Mouse (Mus musculus): ENCODE data around the gene Gstp1. TPM values are rescaled to one million over a fixed set of nuclear protein-coding genes. Genes with fewer than 3 reads are reported as not detected.
A peak's percentile ranks its signal among the peaks of the same experiment; 100 is the strongest.
"Not testable (repeated sequence)": the region's sequence is repeated elsewhere in the genome, so short reads cannot be mapped to it uniquely, and the experiment has no call there.

Gene Gstp1
- total RNA-seq, 2 experiments from 2014 or later, result 386 to 408 TPM

GRCm38 (mm10) chr19:4045966-4046865 lies 8.4 kb upstream of the Gstp1 start, which contains the start of gene Gstp2:
Gene Gstp2, minus strand, starts transcription at chr19:4046023.
- intact Hi-C loops (cut with DNase I), result no loop called here
- peak; percentile 62 for TF ChIP-seq CTCF (IDR thresholded peaks at IDR 0.05)
- Histone ChIP-seq H3K4me3 (peak within 1 kb of the TSS; percentile 61), H3K27ac (peak within 1 kb of the TSS; percentile 89)
- peak; percentile 85 for DNase-seq

GRCm38 (mm10) chr19:4044109-4044508 lies 6.3 kb upstream of the Gstp1 start:
- H3K4me3 ChIP-seq; DNase-seq; intact Hi-C loops (cut with DNase I); H3K27ac ChIP-seq: not testable (repeated sequence)

- H3K27ac ChIP-seq, result peak overlapping the region; percentile 86
- peak overlapping the region; percentile 69 for H3K4me3 ChIP-seq
- intact Hi-C loops (cut with DNase I), result no loop called here
- peak; percentile 87 for DNase-seq
- no peak for TF ChIP-seq CTCF (IDR thresholded peaks at IDR 0.05)
Measured at GRCm38 (mm10) chr19:4042124-4042523, 4.3 kb upstream of the Gstp1 start.

GRCm38 (mm10) chr19:4041500-4041899 lies 3.7 kb upstream of the Gstp1 start:
- Histone ChIP-seq H3K27ac (peak overlapping the region; percentile 86), H3K4me3 (peak overlapping the region; percentile 69)
- intact Hi-C loops (cut with DNase I); DNase-seq: not testable (repeated sequence)

- H3K27ac ChIP-seq; DNase-seq; H3K4me3 ChIP-seq; intact Hi-C loops (cut with DNase I): not testable (repeated sequence)
Measured at GRCm38 (mm10) chr19:4040941-4041340, 3.2 kb upstream of the Gstp1 start.

GRCm38 (mm10) chr19:4037154-4037787 lies 514 bp downstream of the Gstp1 start:
- peak overlapping the region; percentile 94 for H3K27ac ChIP-seq
- DNase-seq; intact Hi-C loops (cut with DNase I): not testable (repeated sequence)
- peak overlapping the region; percentile 84 for H3K4me3 ChIP-seq

- no peak for TF ChIP-seq CTCF (IDR thresholded peaks at IDR 0.05)
- DNase-seq, result no peak
- H3K4me3 ChIP-seq, result peak overlapping the region; percentile 28
- no peak overlapping the region for H3K27ac ChIP-seq
- intact Hi-C loops (cut with DNase I), result no loop called here
Measured at GRCm38 (mm10) chr19:4036327-4037045, 1.3 kb downstream of the Gstp1 start.

GRCm38 (mm10) chr19:4033742-4034141 lies 4.0 kb downstream of the Gstp1 start:
- Histone ChIP-seq H3K27ac (no peak overlapping the region), H3K4me3 (no peak overlapping the region)
- intact Hi-C loops (cut with DNase I), result no loop called here
- DNase-seq, result no peak
- TF ChIP-seq CTCF (IDR thresholded peaks at IDR 0.05), result no peak

- no peak for DNase-seq
Measured at GRCm38 (mm10) chr19:4033298-4033697, 4.5 kb downstream of the Gstp1 start.

GRCm38 (mm10) chr19:4032668-4033067 lies 5.1 kb downstream of the Gstp1 start:
- DNase-seq, result no peak
- intact Hi-C loops (cut with DNase I), result no loop called here
- no peak for TF ChIP-seq CTCF (IDR thresholded peaks at IDR 0.05)
- H3K27ac ChIP-seq, result no peak overlapping the region
- H3K4me3 ChIP-seq, result no peak overlapping the region

More at GRCm38 (mm10) chr19:4033298-4033697, 4.5 kb downstream of the Gstp1 start:
- Histone ChIP-seq H3K27ac (no peak overlapping the region), H3K4me3 (no peak overlapping the region)
- TF ChIP-seq CTCF (IDR thresholded peaks at IDR 0.05), result no peak
- intact Hi-C loops (cut with DNase I), result no loop called here

- no peak for DNase-seq
- H3K4me3 ChIP-seq, result no peak overlapping the region
Measured at GRCm38 (mm10) chr19:4027576-4027975, 10.2 kb downstream of the Gstp1 start.

GRCm38 (mm10) chr19:4023185-4023584 lies 14.6 kb downstream of the Gstp1 start:
- no peak overlapping the region for H3K27ac ChIP-seq
- DNase-seq, result no peak
- no peak for TF ChIP-seq CTCF (IDR thresholded peaks at IDR 0.05)
- intact Hi-C loops (cut with DNase I), result no loop called here
- H3K4me3 ChIP-seq, result no peak overlapping the region

More at GRCm38 (mm10) chr19:4027576-4027975, 10.2 kb downstream of the Gstp1 start:
- no peak overlapping the region for H3K27ac ChIP-seq
- intact Hi-C loops (cut with DNase I), result no loop called here
- no peak for TF ChIP-seq CTCF (IDR thresholded peaks at IDR 0.05)

All from gastrocnemius, adult 2 months (tissue).